Mouse (Mus musculus): ENCODE results near the gene Rabl6.

- no peak for TF ChIP-seq POLR2A (IDR thresholded peaks at IDR 0.05; ENCODE audit: low read depth, low read length)
- no peak for TF ChIP-seq CTCF (IDR thresholded peaks at IDR 0.05; ENCODE audit: borderline replicate concordance, insufficient read depth, low read length)
These were observed 66.5 kb downstream of the Rabl6 start for GRCm38 (mm10) chr2:25541644-25542367.
